In genomic region chr2:34809568-34809967, GRCm38 (mm10) we compare ENCODE assay signal across 27 mouse cellular contexts. TPM values are rescaled to one million over a fixed set of nuclear protein-coding genes. Genes with fewer than 3 reads are reported as not detected.
A peak's percentile ranks its signal among the peaks of the same experiment; 100 is the strongest.
DNase-seq lines count a peak whose midpoint lies in the region; ATAC-seq and TF ChIP-seq lines count a peak whose summit lies in the region.
"Had no signal": no experiment of that assay in that cellular context is flagged by ENCODE, and none has a peak within 500 bp of the region (broad histone marks: within the 10 kb centered on the region; RNA-seq: fewer than 3 reads in every experiment).

No protein-coding gene starts in this region.

- ATAC-seq in liver, embryonic 12.5 days, result no peak
- no peak for ATAC-seq in liver, embryonic 14.5 days (ENCODE audit: insufficient read depth)
- no peak for ATAC-seq in liver, embryonic 16.5 days (ENCODE audit: low read depth)
- ATAC-seq in forebrain, embryonic 15.5 days (replicated peaks), result no peak
- ATAC-seq: forebrain, embryonic 14.5 days; forebrain, postnatal 0 days had no signal

- TF ChIP-seq CTCF in MEL (IDR thresholded peaks at IDR 0.05 in 2 of 3, conservative IDR thresholded peaks at IDR 0.05 in 1 of 3; ENCODE audit: control insufficient read depth in 1 of 3, insufficient read depth in 1 of 3, low read depth in 2 of 3, low read length in 3 of 3, poor library complexity in 1 of 3, severe bottlenecking in 1 of 3), result no peak
- TF ChIP-seq CTCF in liver, embryonic 14.5 days (IDR thresholded peaks at IDR 0.05; ENCODE audit: low read depth), result no peak

- H3K9ac ChIP-seq in liver, embryonic 12.5 days, result 0 out of 2 replicates have a peak overlapping the region, but pooled peaks have one; percentile 40
- no peak overlapping the region for H3K9ac ChIP-seq in MEL (ENCODE audit: control insufficient read depth, low read depth, low read length, poor library complexity, severe bottlenecking)
- H3K9ac ChIP-seq in liver, embryonic 14.5 days (replicated peaks), result 0 out of 2 replicates have a peak overlapping the region, but pooled peaks have one; percentile 12
- H3K9ac ChIP-seq in liver, embryonic 16.5 days (ENCODE audit: low read depth, low read length), result 0 out of 2 replicates have a peak overlapping the region, but pooled peaks have one; percentile 17
- H3K9ac ChIP-seq in forebrain, embryonic 15.5 days (replicated peaks), result no peak overlapping the region
- H3K9ac ChIP-seq: embryonic facial prominence, embryonic 13.5 days; embryonic facial prominence, embryonic 15.5 days; forebrain, embryonic 12.5 days; forebrain, postnatal 0 days had no signal

- no peaks in the 10 kb centered on the region for H3K27me3 ChIP-seq in liver, embryonic 12.5 days (replicated peaks)
- no peaks in the 10 kb centered on the region for H3K27me3 ChIP-seq in MEL (ENCODE audit: control insufficient read depth in 1 of 2, insufficient read depth in 2 of 2, low read length in 2 of 2)
- no peaks in the 10 kb centered on the region for H3K27me3 ChIP-seq in liver, embryonic 14.5 days (ENCODE audit: control insufficient read depth, insufficient read depth, low read length)
- no peaks in the 10 kb centered on the region for H3K27me3 ChIP-seq in liver, embryonic 16.5 days (ENCODE audit: control insufficient read depth, insufficient read depth, low read depth, low read length)
- no peaks in the 10 kb centered on the region for H3K27me3 ChIP-seq in forebrain, embryonic 15.5 days
- H3K27me3 ChIP-seq: embryonic facial prominence, embryonic 13.5 days; embryonic facial prominence, embryonic 15.5 days; forebrain, embryonic 12.5 days had no signal

- peak overlapping the region; percentile 79 for H3K27ac ChIP-seq in liver, embryonic 12.5 days
- H3K27ac ChIP-seq in MEL (ENCODE audit: control insufficient read depth, low read depth, low read length), result peak overlapping the region; percentile 75
- H3K27ac ChIP-seq in liver, embryonic 14.5 days, result peak overlapping the region; percentile 57
- peak overlapping the region; percentile 70 for H3K27ac ChIP-seq in liver, embryonic 16.5 days (ENCODE audit: low read length)
- H3K27ac ChIP-seq in forebrain, embryonic 15.5 days (replicated peaks), result no peak overlapping the region
- H3K27ac ChIP-seq: embryonic facial prominence, embryonic 13.5 days; embryonic facial prominence, embryonic 15.5 days; forebrain, embryonic 10.5 days; forebrain, embryonic 12.5 days had no signal

- no peak overlapping the region for H3K4me3 ChIP-seq in liver, embryonic 12.5 days
- H3K4me3 ChIP-seq in MEL (ENCODE audit: control insufficient read depth in 1 of 2, insufficient read depth in 1 of 2, low read depth in 2 of 2, low read length in 2 of 2), result no peak overlapping the region
- no peak overlapping the region for H3K4me3 ChIP-seq in liver, embryonic 14.5 days (ENCODE audit: insufficient read depth in 1 of 2, low read depth in 2 of 2, low read length in 2 of 2)
- no peak overlapping the region for H3K4me3 ChIP-seq in liver, embryonic 16.5 days (ENCODE audit: low read depth, low read length)
- no peak overlapping the region for H3K4me3 ChIP-seq in forebrain, embryonic 15.5 days
- H3K4me3 ChIP-seq: embryonic facial prominence, embryonic 13.5 days; embryonic facial prominence, embryonic 15.5 days; erythroblast, embryonic 14.5 days; forebrain, embryonic 10.5 days; forebrain, embryonic 12.5 days had no signal

- peaks cover 43% of the 10 kb centered on the region for H3K79me2 ChIP-seq in MEL (ENCODE audit: control insufficient read depth, insufficient read depth, low read length, poor library complexity)

- DNase-seq in liver, result no peak
- DNase-seq in MEL (ENCODE audit: low read depth, low spot score), result peak; percentile 53
- DNase-seq in liver, embryonic 14.5 days (ENCODE audit: low read depth in 3 of 3, low spot score in 3 of 3), result no peak
- DNase-seq in urinary bladder, postnatal 36 days (ENCODE audit: low spot score in 2 of 2), result no peak
- no peak for DNase-seq in cerebellum, postnatal 10 days
- DNase-seq: adrenal gland, adult 2 months; adrenal gland, postnatal 10 days; adrenal gland, postnatal 25 days; cerebellum, adult 11 months; cerebellum, adult 18-20 months; cerebellum, adult 9-10 months; cerebellum, postnatal 14 days; cerebellum, postnatal 36 days; embryo, embryonic 11 days; forebrain, postnatal 0 days had no signal

- TF ChIP-seq POLR2A in MEL (IDR thresholded peaks at IDR 0.05; ENCODE audit: control insufficient read depth in 1 of 2, insufficient read depth in 1 of 2, low read depth in 1 of 2, low read length in 2 of 2, poor library complexity in 1 of 2), result peak in 1 of 2 experiments; percentile 34; a peak in 1 of 4 replicates

- 52% methylated on average over 1 of the region's 1 CpGs for WGBS in liver, embryonic 12.5 days (ENCODE audit: insufficient replicate concordance)
- 65% methylated on average over 1 of the region's 1 CpGs for WGBS in liver, embryonic 14.5 days (ENCODE audit: insufficient replicate concordance)
- 58% methylated on average over 1 of the region's 1 CpGs for WGBS in liver, embryonic 16.5 days (ENCODE audit: insufficient replicate concordance)
- 88% methylated on average over 1 of the region's 1 CpGs for WGBS in forebrain, embryonic 15.5 days

- no peak for TF ChIP-seq RAD21 in MEL (IDR thresholded peaks at IDR 0.05; ENCODE audit: low read depth, low read length)

- H3K4me1 ChIP-seq in liver, embryonic 12.5 days, result peaks cover 67% of the 10 kb centered on the region
- H3K4me1 ChIP-seq in MEL (ENCODE audit: control insufficient read depth in 1 of 2, insufficient read depth in 2 of 2, low read length in 2 of 2), result peaks cover 21 to 25% of the 10 kb centered on the region in 2 experiments
- H3K4me1 ChIP-seq in liver, embryonic 14.5 days (replicated peaks; ENCODE audit: control insufficient read depth in 2 of 2, insufficient read depth in 2 of 2, low read length in 1 of 2), result peaks cover 41 to 42% of the 10 kb centered on the region in 2 experiments
- peaks cover 48% of the 10 kb centered on the region for H3K4me1 ChIP-seq in liver, embryonic 16.5 days (ENCODE audit: control insufficient read depth, low read depth, low read length)
- peaks cover 7% of the 10 kb centered on the region for H3K4me1 ChIP-seq in forebrain, embryonic 15.5 days
- H3K4me1 ChIP-seq: embryonic facial prominence, embryonic 13.5 days; forebrain, embryonic 10.5 days; forebrain, embryonic 12.5 days had no signal

- TF ChIP-seq EP300 in MEL (IDR thresholded peaks at IDR 0.05; ENCODE audit: low read depth in 1 of 2, low read length in 2 of 2), result peak; percentile 76 to 79
- no peak for TF ChIP-seq EP300 in liver, embryonic 14.5 days (IDR thresholded peaks at IDR 0.05; ENCODE audit: low read depth)

- no peaks in the 10 kb centered on the region for H3K9me3 ChIP-seq in liver, embryonic 12.5 days (replicated peaks)
- H3K9me3 ChIP-seq in MEL (replicated peaks; ENCODE audit: insufficient read depth, low read length), result no peaks in the 10 kb centered on the region
- H3K9me3 ChIP-seq in liver, embryonic 14.5 days (ENCODE audit: control insufficient read depth, low read length), result no peaks in the 10 kb centered on the region
- no peaks in the 10 kb centered on the region for H3K9me3 ChIP-seq in liver, embryonic 16.5 days (replicated peaks; ENCODE audit: control insufficient read depth, low read length)
- H3K9me3 ChIP-seq in forebrain, embryonic 15.5 days, result no peaks in the 10 kb centered on the region
- H3K9me3 ChIP-seq: embryonic facial prominence, embryonic 13.5 days; embryonic facial prominence, embryonic 15.5 days; forebrain, embryonic 10.5 days; forebrain, embryonic 12.5 days had no signal

- peaks cover 96% of the 10 kb centered on the region for H3K36me3 ChIP-seq in liver, embryonic 12.5 days
- H3K36me3 ChIP-seq in MEL (ENCODE audit: control insufficient read depth in 1 of 2, insufficient read depth in 2 of 2, low read length in 2 of 2), result peaks cover 29 to 67% of the 10 kb centered on the region in 2 experiments
- H3K36me3 ChIP-seq in liver, embryonic 14.5 days (replicated peaks; ENCODE audit: control insufficient read depth, insufficient read depth, low read depth), result peaks cover 90% of the 10 kb centered on the region
- H3K36me3 ChIP-seq in liver, embryonic 16.5 days (ENCODE audit: control insufficient read depth, insufficient read depth), result peaks cover 65% of the 10 kb centered on the region
- peaks cover 54% of the 10 kb centered on the region for H3K36me3 ChIP-seq in forebrain, embryonic 15.5 days

- peak overlapping the region; percentile 39 for H3K4me2 ChIP-seq in liver, embryonic 12.5 days
- peak overlapping the region; percentile 34 for H3K4me2 ChIP-seq in liver, embryonic 14.5 days (ENCODE audit: low read depth)
- peak overlapping the region; percentile 28; the same call in 1 of the 2 replicates for H3K4me2 ChIP-seq in liver, embryonic 16.5 days (ENCODE audit: low read depth, low read length)
- H3K4me2 ChIP-seq in forebrain, embryonic 15.5 days (replicated peaks), result no peak overlapping the region
- H3K4me2 ChIP-seq: embryonic facial prominence, embryonic 13.5 days; embryonic facial prominence, embryonic 15.5 days; forebrain, embryonic 12.5 days had no signal

RNA-seq across cellular contexts. Expression of gene Rabepk, which starts 9.9 kb away (rescaled TPM):
- 32.5 and 33.2 TPM in 2 replicates for polyA plus RNA-seq in liver, embryonic 12.5 days (2016; fragmentation: Nextera tagmentation; extraction: Ambion mirVana)
- 47.1 and 51.2 TPM in 2 replicates for total RNA-seq in MEL (2012; rRNA removed)
- polyA plus RNA-seq in MEL (2012; ENCODE audit: insufficient read depth in 1 of 2, insufficient read length in 2 of 2, low read depth in 1 of 2, low replicate concordance in 2 of 2, missing spikeins in 1 of 2), result 10 to 100 TPM in 1 of 2 experiments, not detected in 1; 85.3 TPM
- polyA plus RNA-seq in liver, embryonic 14.5 days (2012; rRNA removed), result 12.3 and 15.3 TPM in 2 replicates
- 25.5 and 25.6 TPM in 2 replicates for polyA plus RNA-seq in liver, embryonic 14.5 days (2014; fragmentation: Nextera tagmentation; extraction: Ambion mirVana)
- polyA plus RNA-seq in liver, embryonic 16.5 days (2015; fragmentation: Nextera tagmentation; extraction: Ambion mirVana), result 17.3 and 22.5 TPM in 2 replicates
- polyA plus RNA-seq in forebrain, embryonic 15.5 days (2015; fragmentation: Nextera tagmentation; extraction: Ambion mirVana), result 25.5 and 30.8 TPM in 2 replicates

RNA-seq across cellular contexts. Expression of gene Fbxw2, which starts 16.5 kb away (rescaled TPM):
- 68.6 and 71.9 TPM in 2 replicates for polyA plus RNA-seq in liver, embryonic 12.5 days (2016; fragmentation: Nextera tagmentation; extraction: Ambion mirVana)
- total RNA-seq in MEL (2012; rRNA removed), result 40.2 and 43.7 TPM in 2 replicates
- polyA plus RNA-seq in MEL (2012; ENCODE audit: insufficient read depth in 1 of 2, insufficient read length in 2 of 2, low read depth in 1 of 2, low replicate concordance in 2 of 2, missing spikeins in 1 of 2), result 100 to 1,000 TPM in 1 of 2 experiments, 10 to 100 TPM in 1; 49.7 to 101 TPM
- 26.3 and 30.8 TPM in 2 replicates for polyA plus RNA-seq in liver, embryonic 14.5 days (2012; rRNA removed)
- 38.6 and 41.7 TPM in 2 replicates for polyA plus RNA-seq in liver, embryonic 14.5 days (2014; fragmentation: Nextera tagmentation; extraction: Ambion mirVana)
- polyA plus RNA-seq in liver, embryonic 16.5 days (2015; fragmentation: Nextera tagmentation; extraction: Ambion mirVana), result 51.0 and 52.9 TPM in 2 replicates
- 111 and 113 TPM in 2 replicates for polyA plus RNA-seq in forebrain, embryonic 15.5 days (2015; fragmentation: Nextera tagmentation; extraction: Ambion mirVana)

RNA-seq across cellular contexts. Expression of gene Gm34653, which starts 23.2 kb away (rescaled TPM):
- 0.07 TPM in 2 replicates for polyA plus RNA-seq in liver, embryonic 12.5 days (2016; fragmentation: Nextera tagmentation; extraction: Ambion mirVana)
- total RNA-seq in MEL (2012; rRNA removed), result 0.08 TPM in 1 of 2 replicates, not detected in the other
- under 1 TPM in 1 of 2 experiments, not detected in 1; 0.10 TPM for polyA plus RNA-seq in MEL (2012; ENCODE audit: insufficient read depth in 1 of 2, insufficient read length in 2 of 2, low read depth in 1 of 2, low replicate concordance in 2 of 2, missing spikeins in 1 of 2)
- polyA plus RNA-seq in liver, embryonic 14.5 days (2012; rRNA removed), result 0.02 TPM in 1 of 2 replicates, not detected in the other
- not detected in 2 replicates for polyA plus RNA-seq in liver, embryonic 14.5 days (2014; fragmentation: Nextera tagmentation; extraction: Ambion mirVana)
- not detected in 2 replicates for polyA plus RNA-seq in liver, embryonic 16.5 days (2015; fragmentation: Nextera tagmentation; extraction: Ambion mirVana)
- polyA plus RNA-seq in forebrain, embryonic 15.5 days (2015; fragmentation: Nextera tagmentation; extraction: Ambion mirVana), result not detected in 2 replicates
- total RNA-seq: adrenal gland, adult 2 months; adrenal gland, postnatal 10 days; adrenal gland, postnatal 25 days; common myeloid progenitor, adult 5-6 weeks had no signal
- polyA plus RNA-seq: adrenal gland, adult 2 months; brain, embryonic 14.5 days; embryonic facial prominence, embryonic 11.5 days; erythroblast, embryonic 14.5 days; forebrain, embryonic 10.5 days; forebrain, embryonic 12.5 days; forebrain, embryonic 14.5 days had no signal

RNA-seq across cellular contexts. Expression of gene Hspa5, which starts 37.8 kb away (rescaled TPM):
- polyA plus RNA-seq in liver, embryonic 12.5 days (2016; fragmentation: Nextera tagmentation; extraction: Ambion mirVana), result 656 and 672 TPM in 2 replicates
- total RNA-seq in MEL (2012; rRNA removed), result 914 and 1,250 TPM in 2 replicates
- 100 to 1,000 TPM; 147 to 649 TPM for polyA plus RNA-seq in MEL (2012; ENCODE audit: insufficient read depth in 1 of 2, insufficient read length in 2 of 2, low read depth in 1 of 2, low replicate concordance in 2 of 2, missing spikeins in 1 of 2)
- polyA plus RNA-seq in liver, embryonic 14.5 days (2012; rRNA removed), result 74.0 and 253 TPM in 2 replicates
- polyA plus RNA-seq in liver, embryonic 14.5 days (2014; fragmentation: Nextera tagmentation; extraction: Ambion mirVana), result 461 and 479 TPM in 2 replicates
- 538 and 557 TPM in 2 replicates for polyA plus RNA-seq in liver, embryonic 16.5 days (2015; fragmentation: Nextera tagmentation; extraction: Ambion mirVana)
- polyA plus RNA-seq in forebrain, embryonic 15.5 days (2015; fragmentation: Nextera tagmentation; extraction: Ambion mirVana), result 384 and 395 TPM in 2 replicates

RNA-seq across cellular contexts. Expression of gene Gapvd1, which starts 54.5 kb away (rescaled TPM):
- polyA plus RNA-seq in liver, embryonic 12.5 days (2016; fragmentation: Nextera tagmentation; extraction: Ambion mirVana), result 87.3 and 93.7 TPM in 2 replicates
- total RNA-seq in MEL (2012; rRNA removed), result 62.4 and 65.0 TPM in 2 replicates
- 100 to 1,000 TPM in 1 of 2 experiments, 10 to 100 TPM in 1; 96.7 to 174 TPM for polyA plus RNA-seq in MEL (2012; ENCODE audit: insufficient read depth in 1 of 2, insufficient read length in 2 of 2, low read depth in 1 of 2, low replicate concordance in 2 of 2, missing spikeins in 1 of 2)
- polyA plus RNA-seq in liver, embryonic 14.5 days (2012; rRNA removed), result 20.1 and 22.9 TPM in 2 replicates
- polyA plus RNA-seq in liver, embryonic 14.5 days (2014; fragmentation: Nextera tagmentation; extraction: Ambion mirVana), result 71.8 and 76.6 TPM in 2 replicates
- 91.2 and 94.6 TPM in 2 replicates for polyA plus RNA-seq in liver, embryonic 16.5 days (2015; fragmentation: Nextera tagmentation; extraction: Ambion mirVana)
- polyA plus RNA-seq in forebrain, embryonic 15.5 days (2015; fragmentation: Nextera tagmentation; extraction: Ambion mirVana), result 122 and 134 TPM in 2 replicates

Comparison
In these comparisons a context has a peak if more than half of its experiments do, and no peak if none do; other contexts are left out.
1. H3K9ac ChIP-seq: peak in liver, embryonic 12.5 days (single experiment), liver, embryonic 14.5 days (single experiment) and liver, embryonic 16.5 days (single experiment); none in MEL (single experiment) and forebrain, embryonic 15.5 days (single experiment).